Mouse (Mus musculus) embryonic facial prominence, embryonic 11.5 days (tissue): ENCODE measurements around the gene Fgfr2. TPM values are rescaled to one million over a fixed set of nuclear protein-coding genes. Genes with fewer than 3 reads are reported as not detected.

Experiments used
- ATAC-seq: fragments of 200-750 bp; cut with Nextera tagmentation; replicated peaks from 2 replicates; pipeline ENCODE4 v1.8.0; 2017; ENCODE audit warnings: low read depth; ENCODE audit not compliant: insufficient number of reproducible peaks, low FRiP score, low TSS enrichment
- DNase-seq: peaks from one replicate; pipeline ENCODE4 v3.0.0-alpha.2; 2015; ENCODE audit warnings: low spot score
- H3K27ac ChIP-seq: fragments of 300-500 bp; sonication (generic); replicated peaks from 2 replicates; pipeline ENCODE4 v1.5.1; 2014; ENCODE audit warnings: mild to moderate bottlenecking, low read depth, low read length, control low read depth
- H3K27me3 ChIP-seq: fragments of 300-500 bp; sonication (generic); 2 replicates; pipeline ENCODE4 v1.6.1; 2014; ENCODE audit warnings: mild to moderate bottlenecking, low read length, moderate library complexity, mixed read lengths; ENCODE audit not compliant: control insufficient read depth, insufficient read depth
- H3K36me3 ChIP-seq: fragments of 300-500 bp; sonication (generic); replicated peaks from 2 replicates; pipeline ENCODE4 v1.6.1; 2014; ENCODE audit warnings: low read depth, mild to moderate bottlenecking, low read length, moderate library complexity, mixed read lengths; ENCODE audit not compliant: control insufficient read depth, insufficient read depth
- H3K4me1 ChIP-seq: fragments of 300-500 bp; sonication (generic); 2 replicates; pipeline ENCODE4 v1.6.1; 2014; ENCODE audit warnings: low read length, mixed read lengths; ENCODE audit not compliant: control insufficient read depth, insufficient read depth
- H3K4me2 ChIP-seq: fragments of 300-500 bp; sonication (generic); 2 replicates; pipeline ENCODE4 v1.6.1; 2014; ENCODE audit warnings: low read depth, mild to moderate bottlenecking, control low read depth, low read length, moderate library complexity
- H3K4me3 ChIP-seq: fragments of 300-500 bp; sonication (generic); 2 replicates; pipeline ENCODE4 v1.5.1; 2014; ENCODE audit warnings: low read depth, low read length, control low read depth
- H3K9ac ChIP-seq: fragments of 300-500 bp; sonication (generic); replicated peaks from 2 replicates; pipeline ENCODE4 v1.6.1; 2014; ENCODE audit warnings: mild to moderate bottlenecking, control low read depth, low read length
- H3K9me3 ChIP-seq: fragments of 300-500 bp; sonication (generic); replicated peaks from 2 replicates; pipeline ENCODE4 v1.6.1; 2016; ENCODE audit warnings: mild to moderate bottlenecking, low read length, inconsistent platforms, mixed read lengths; ENCODE audit not compliant: control insufficient read depth
- WGBS: fragments of 180-500 bp; shearing (Covaris S2); extraction: QIAGEN DNeasy Blood & Tissue Kit; methylation state at CpG from one replicate; pipeline ENCODE4 v1.1.7; 2014; 5-methylcytosine and 5-hydroxymethylcytosine counted together
- polyA plus RNA-seq: library from polyadenylated mRNA; unstranded; fragments of >200 nt; fragmentation: Nextera tagmentation; extraction: Ambion mirVana; gene quantifications from 2 replicates; pipeline ENCODE4 v1.2.1, GENCODE M21; 2014

The Fgfr2 gene
- polyA plus RNA-seq, 1 experiment from 2014 or later, result 75.6 TPM

GRCm38 (mm10) chr7:131257309-131257708 lies 1865.8 kb downstream of the Fgfr2 start:
- Histone ChIP-seq H3K4me1 (no peaks in the 10 kb centered on the region), H3K27ac (no peak overlapping the region), H3K9me3 (no peaks in the 10 kb centered on the region), H3K36me3 (no peaks in the 10 kb centered on the region), H3K9ac (no peak overlapping the region), H3K27me3 (no peaks in the 10 kb centered on the region), H3K4me2 (no peak overlapping the region), H3K4me3 (no peak overlapping the region)
- DNase-seq (no peak), ATAC-seq (no peak)
- 68% methylated on average over 1 of the region's 1 CpGs for WGBS

- Histone ChIP-seq H3K4me2 (no peak overlapping the region), H3K27me3 (no peaks in the 10 kb centered on the region), H3K4me3 (no peak overlapping the region), H3K36me3 (no peaks in the 10 kb centered on the region), H3K9ac (no peak overlapping the region), H3K27ac (no peak overlapping the region), H3K4me1 (no peaks in the 10 kb centered on the region), H3K9me3 (no peaks in the 10 kb centered on the region)
- DNase-seq, result no peak
- ATAC-seq, result no peak
- WGBS, result 90% methylated on average over 5 of the region's 5 CpGs
Observed at GRCm38 (mm10) chr7:131256841-131257240, 1866.3 kb downstream of the Fgfr2 start.

- H3K36me3 ChIP-seq, result no peaks in the 10 kb centered on the region
- ATAC-seq (no peak), DNase-seq (peak; percentile 72)
- no peaks in the 10 kb centered on the region for H3K4me1 ChIP-seq
- H3K27ac ChIP-seq, result no peak overlapping the region
- WGBS, result 16% methylated on average over 1 of the region's 1 CpGs
- no peak overlapping the region for H3K4me3 ChIP-seq
- no peaks in the 10 kb centered on the region for H3K9me3 ChIP-seq
- no peak overlapping the region for H3K9ac ChIP-seq
- no peaks in the 10 kb centered on the region for H3K27me3 ChIP-seq
- H3K4me2 ChIP-seq, result no peak overlapping the region
Observed at GRCm38 (mm10) chr7:131244993-131245392, 1878.2 kb downstream of the Fgfr2 start.

GRCm38 (mm10) chr7:131236091-131236490 lies 1887.1 kb downstream of the Fgfr2 start:
- Histone ChIP-seq H3K36me3 (no peaks in the 10 kb centered on the region), H3K9ac (no peak overlapping the region), H3K4me3 (no peak overlapping the region), H3K4me1 (no peaks in the 10 kb centered on the region), H3K27me3 (no peaks in the 10 kb centered on the region), H3K27ac (no peak overlapping the region), H3K4me2 (no peak overlapping the region), H3K9me3 (no peaks in the 10 kb centered on the region)
- DNase-seq (no peak), ATAC-seq (no peak)

GRCm38 (mm10) chr7:131223086-131223485 lies 1900.1 kb downstream of the Fgfr2 start:
- DNase-seq (no peak), ATAC-seq (no peak)
- Histone ChIP-seq H3K9ac (no peak overlapping the region), H3K27me3 (no peaks in the 10 kb centered on the region), H3K27ac (no peak overlapping the region), H3K4me2 (no peak overlapping the region), H3K4me3 (no peak overlapping the region), H3K9me3 (no peaks in the 10 kb centered on the region), H3K4me1 (no peaks in the 10 kb centered on the region), H3K36me3 (no peaks in the 10 kb centered on the region)
- 75% methylated on average over 5 of the region's 5 CpGs for WGBS

DNA sequence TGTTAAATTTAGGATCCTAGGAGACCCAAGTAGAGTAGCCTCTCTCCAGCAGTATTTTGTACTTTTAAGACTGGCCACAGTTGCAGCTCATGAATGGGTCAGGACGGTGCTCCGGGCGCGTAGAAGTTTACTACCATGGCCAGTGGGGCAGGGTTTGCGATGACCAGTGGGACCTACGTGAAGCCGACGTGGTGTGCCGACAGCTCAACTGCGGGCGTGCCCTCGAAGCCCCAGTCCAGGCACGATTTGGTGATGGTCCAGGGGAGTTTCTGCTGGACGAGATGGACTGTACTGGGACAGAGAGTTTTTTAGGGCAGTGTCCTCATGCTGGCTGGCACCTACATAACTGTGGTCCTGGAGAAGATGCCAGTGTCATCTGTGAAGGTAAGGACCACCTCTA lies 1935.2 kb downstream of the Fgfr2 start:
- DNase-seq (no peak), ATAC-seq (no peak)
- no peak overlapping the region for H3K27ac ChIP-seq
- H3K27me3 ChIP-seq, result no peaks in the 10 kb centered on the region
- H3K36me3 ChIP-seq, result no peaks in the 10 kb centered on the region
- H3K9ac ChIP-seq, result no peak overlapping the region
- no peaks in the 10 kb centered on the region for H3K4me1 ChIP-seq
- H3K9me3 ChIP-seq, result no peaks in the 10 kb centered on the region
- no peak overlapping the region for H3K4me3 ChIP-seq
- no peak overlapping the region for H3K4me2 ChIP-seq
- WGBS, result 92% methylated on average over 14 of the region's 14 CpGs

DNA sequence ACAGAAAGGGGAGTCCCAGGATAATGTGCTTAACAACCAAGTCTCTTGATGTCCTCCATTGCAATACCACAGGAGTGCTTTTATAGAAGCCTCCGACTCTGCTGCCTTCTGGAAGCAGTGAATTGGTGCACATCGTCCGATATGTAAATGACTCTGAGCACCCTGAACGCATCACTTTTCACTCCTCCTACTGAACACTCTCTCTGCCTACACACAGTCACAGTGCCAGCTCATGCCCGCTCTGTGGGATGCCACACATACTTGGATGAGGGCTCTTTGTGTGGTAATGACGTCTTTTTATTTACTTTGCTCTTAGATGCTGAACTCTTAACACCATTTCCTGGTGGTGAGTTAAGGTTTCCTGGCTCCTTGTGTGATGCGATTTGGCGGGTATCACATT lies 1936.1 kb downstream of the Fgfr2 start:
- no peak overlapping the region for H3K27ac ChIP-seq
- H3K4me3 ChIP-seq, result no peak overlapping the region
- H3K9me3 ChIP-seq, result no peaks in the 10 kb centered on the region
- no peak for DNase-seq
- no peak for ATAC-seq
- WGBS, result 68% methylated on average over 8 of the region's 8 CpGs
- H3K9ac ChIP-seq, result no peak overlapping the region
- H3K4me1 ChIP-seq, result no peaks in the 10 kb centered on the region
- H3K27me3 ChIP-seq, result no peaks in the 10 kb centered on the region
- no peak overlapping the region for H3K4me2 ChIP-seq
- H3K36me3 ChIP-seq, result no peaks in the 10 kb centered on the region

GRCm38 (mm10) chr7:131184339-131184738 lies 1938.8 kb downstream of the Fgfr2 start:
- Histone ChIP-seq H3K27me3 (no peaks in the 10 kb centered on the region), H3K9ac (no peak overlapping the region), H3K4me3 (no peak overlapping the region), H3K9me3 (no peaks in the 10 kb centered on the region), H3K36me3 (no peaks in the 10 kb centered on the region), H3K4me2 (no peak overlapping the region), H3K4me1 (no peaks in the 10 kb centered on the region), H3K27ac (no peak overlapping the region)
- no peak for ATAC-seq
- 68% methylated on average over 8 of the region's 8 CpGs for WGBS
- DNase-seq, result no peak
